ENCODE assay signal across 22 mouse cellular contexts in genomic region chr1:38649174-38649573, GRCm38 (mm10).
"Had no signal": no experiment of that assay in that cellular context is flagged by ENCODE, and none has a peak within 500 bp of the region (broad histone marks: within the 10 kb centered on the region; RNA-seq: fewer than 3 reads in every experiment).

No protein-coding gene starts in this region.

- H3K4me3 ChIP-seq: heart, embryonic 10.5 days; heart, embryonic 12.5 days; hindbrain, embryonic 13.5 days; hindbrain, embryonic 15.5 days; intestine, embryonic 15.5 days; layer of hippocampus, adult 2 months; left cerebral cortex, adult 2 months; limb, embryonic 13.5 days; limb, embryonic 15.5 days; liver, embryonic 12.5 days had no signal

- ATAC-seq: inflammation-experienced regulatory T-cells, adult 6 months; intestine, embryonic 15.5 days; intestine, postnatal 0 days; liver, embryonic 12.5 days had no signal

- H3K27ac ChIP-seq: heart, embryonic 10.5 days; hindbrain, embryonic 13.5 days; hindbrain, embryonic 15.5 days; intestine, embryonic 15.5 days; layer of hippocampus, adult 2 months; left cerebral cortex, adult 2 months; limb, embryonic 13.5 days; limb, embryonic 15.5 days; liver, embryonic 12.5 days; liver, embryonic 14.5 days had no signal

- H3K36me3 ChIP-seq: heart, embryonic 10.5 days; heart, embryonic 12.5 days; hindbrain, embryonic 13.5 days; hindbrain, embryonic 15.5 days; intestine, embryonic 15.5 days; limb, embryonic 13.5 days; limb, embryonic 15.5 days; liver, embryonic 12.5 days had no signal

- H3K4me2 ChIP-seq: heart, embryonic 12.5 days; hindbrain, embryonic 13.5 days; hindbrain, embryonic 15.5 days; intestine, embryonic 15.5 days; limb, embryonic 13.5 days; limb, embryonic 15.5 days; liver, embryonic 12.5 days had no signal

- H3K9me3 ChIP-seq: heart, embryonic 10.5 days; heart, embryonic 12.5 days; hindbrain, embryonic 13.5 days; hindbrain, embryonic 15.5 days; intestine, embryonic 15.5 days; limb, embryonic 13.5 days; limb, embryonic 15.5 days; liver, embryonic 12.5 days had no signal

- DNase-seq: gastrocnemius, postnatal 14 days; gastrocnemius, postnatal 36 days; heart, postnatal 10 days; heart, postnatal 4 days; kidney, adult 18-20 months; kidney, adult 8-10 months; kidney, postnatal 10 days; kidney, postnatal 25 days; kidney, postnatal 4 days had no signal

- H3K27me3 ChIP-seq: heart, embryonic 12.5 days; hindbrain, embryonic 13.5 days; hindbrain, embryonic 15.5 days; intestine, embryonic 15.5 days; liver, embryonic 12.5 days had no signal

- H3K9ac ChIP-seq: heart, embryonic 12.5 days; hindbrain, embryonic 13.5 days; hindbrain, embryonic 15.5 days; intestine, embryonic 15.5 days; limb, embryonic 13.5 days; limb, embryonic 15.5 days; liver, embryonic 12.5 days; liver, embryonic 14.5 days had no signal

- H3K4me1 ChIP-seq: heart, embryonic 12.5 days; hindbrain, embryonic 15.5 days; intestine, embryonic 15.5 days; liver, embryonic 12.5 days had no signal
